Mouse (Mus musculus): ENCODE measurements around the gene Cd6. TPM values are rescaled to one million over a fixed set of nuclear protein-coding genes. Genes with fewer than 3 reads are reported as not detected.
A peak's percentile ranks its signal among the peaks of the same experiment; 100 is the strongest.

Cd6 gene
- total RNA-seq, 2 experiments from 2014 or later: not detected

GRCm38 (mm10) chr19:10805661-10806285, 24.1 kb downstream of the Cd6 start:
- H3K27ac ChIP-seq: no peak overlapping the region

GRCm38 (mm10) chr19:10804850-10805660, 24.8 kb downstream of the Cd6 start:
- no peak for DNase-seq
- TF ChIP-seq CTCF (IDR thresholded peaks at IDR 0.05): no peak
- Histone ChIP-seq H3K27ac (no peak overlapping the region), H3K4me3 (no peak overlapping the region)
- intact Hi-C loops (cut with DNase I): no loop called here

More at GRCm38 (mm10) chr19:10805661-10806285, 24.1 kb downstream of the Cd6 start:
- no peak for DNase-seq
- no peak overlapping the region for H3K4me3 ChIP-seq
- intact Hi-C loops (cut with DNase I): no loop called here
- no peak for TF ChIP-seq CTCF (IDR thresholded peaks at IDR 0.05)

GRCm38 (mm10) chr19:10803751-10804150, 26.1 kb downstream of the Cd6 start:
- DNase-seq: no peak
- TF ChIP-seq CTCF (IDR thresholded peaks at IDR 0.05): no peak

GRCm38 (mm10) chr19:10801906-10802305, 28.0 kb downstream of the Cd6 start:
- intact Hi-C loops (cut with DNase I): no loop called here
- Histone ChIP-seq H3K4me3 (no peak overlapping the region), H3K27ac (no peak overlapping the region)
- TF ChIP-seq CTCF (IDR thresholded peaks at IDR 0.05): no peak
- DNase-seq: no peak

More at GRCm38 (mm10) chr19:10803751-10804150, 26.1 kb downstream of the Cd6 start:
- Histone ChIP-seq H3K4me3 (no peak overlapping the region), H3K27ac (no peak overlapping the region)
- intact Hi-C loops (cut with DNase I): no loop called here

GRCm38 (mm10) chr19:10801070-10801469, 28.8 kb downstream of the Cd6 start:
- DNase-seq: no peak
- no peak for TF ChIP-seq CTCF (IDR thresholded peaks at IDR 0.05)
- H3K4me3 ChIP-seq: no peak overlapping the region
- intact Hi-C loops (cut with DNase I): no loop called here
- H3K27ac ChIP-seq: no peak overlapping the region

- no peak overlapping the region for H3K4me3 ChIP-seq
- TF ChIP-seq CTCF (IDR thresholded peaks at IDR 0.05): no peak
- H3K27ac ChIP-seq: no peak overlapping the region
- intact Hi-C loops (cut with DNase I): no loop called here
- no peak for DNase-seq
These were observed 30.7 kb downstream of the Cd6 start for GRCm38 (mm10) chr19:10799155-10799554.

GRCm38 (mm10) chr19:10798576-10798975, 31.3 kb downstream of the Cd6 start:
- intact Hi-C loops (cut with DNase I): no loop called here
- no peak overlapping the region for H3K4me3 ChIP-seq
- DNase-seq: no peak
- no peak for TF ChIP-seq CTCF (IDR thresholded peaks at IDR 0.05)
- H3K27ac ChIP-seq: no peak overlapping the region

- no peak for DNase-seq
- H3K27ac ChIP-seq: no peak overlapping the region
- TF ChIP-seq CTCF (IDR thresholded peaks at IDR 0.05): no peak
- intact Hi-C loops (cut with DNase I): no loop called here
- no peak overlapping the region for H3K4me3 ChIP-seq
These were observed 34.9 kb downstream of the Cd6 start for GRCm38 (mm10) chr19:10794916-10795315.

- intact Hi-C loops (cut with DNase I): no loop called here
- Histone ChIP-seq H3K4me3 (no peak overlapping the region), H3K27ac (peak overlapping the region; percentile 75)
- DNase-seq: peak; percentile 86
- TF ChIP-seq CTCF (IDR thresholded peaks at IDR 0.05): no peak
These were observed 36.8 kb downstream of the Cd6 start for GRCm38 (mm10) chr19:10793044-10793443.

- no peak for DNase-seq
- no peak for TF ChIP-seq CTCF (IDR thresholded peaks at IDR 0.05)
- intact Hi-C loops (cut with DNase I): no loop called here
- no peak overlapping the region for H3K27ac ChIP-seq
- H3K4me3 ChIP-seq: no peak overlapping the region
These were observed 39.5 kb downstream of the Cd6 start for GRCm38 (mm10) chr19:10790323-10790722.

GRCm38 (mm10) chr19:10788242-10788641, 41.6 kb downstream of the Cd6 start:
- no peak for TF ChIP-seq CTCF (IDR thresholded peaks at IDR 0.05)
- DNase-seq: no peak
- H3K4me3 ChIP-seq: no peak overlapping the region
- intact Hi-C loops (cut with DNase I): loop anchor here (5.0 kb wide), 1 partner anchor 89 kb away; no protein-coding TSS in a partner anchor
- peak overlapping the region; percentile 16; the same call in 1 of the 2 replicates for H3K27ac ChIP-seq

- TF ChIP-seq CTCF (IDR thresholded peaks at IDR 0.05): no peak
- intact Hi-C loops (cut with DNase I): loop anchor here (5.0 kb wide), 1 partner anchor 90 kb away; no protein-coding TSS in a partner anchor
- peak overlapping the region; percentile 84 for H3K27ac ChIP-seq
- no peak overlapping the region for H3K4me3 ChIP-seq
- DNase-seq: no peak
These were observed 42.5 kb downstream of the Cd6 start for GRCm38 (mm10) chr19:10787406-10787805.

- peak; percentile 89 for DNase-seq
- Histone ChIP-seq H3K27ac (peak overlapping the region; percentile 84), H3K4me3 (no peak overlapping the region)
- TF ChIP-seq CTCF (IDR thresholded peaks at IDR 0.05): no peak
- intact Hi-C loops (cut with DNase I): loop anchor here (5.0 kb wide), 1 partner anchor 91 kb away; no protein-coding TSS in a partner anchor
These were observed 43.1 kb downstream of the Cd6 start for GRCm38 (mm10) chr19:10786753-10787152.
